Mouse (Mus musculus) layer of hippocampus, adult 11-12 months (tissue): ENCODE measurements around the gene Lrmda.

Experiments
- DNase-seq: peaks from one replicate; pipeline ENCODE4 v3.0.0; 2022; ENCODE audit warnings: low spot score

The Lrmda gene

GRCm38 (mm10) chr14:22326218-22326964 lies 306.9 kb downstream of the Lrmda start:
- DNase-seq = no peak

- no peak for DNase-seq
Observed at GRCm38 (mm10) chr14:22329191-22329590, 309.7 kb downstream of the Lrmda start.

- no peak for DNase-seq
Observed at GRCm38 (mm10) chr14:22335101-22335820, 315.7 kb downstream of the Lrmda start.

- DNase-seq = peak; percentile 8
Observed at GRCm38 (mm10) chr14:22339176-22339575, 319.7 kb downstream of the Lrmda start.

GRCm38 (mm10) chr14:22343357-22343756 lies 323.8 kb downstream of the Lrmda start:
- no peak for DNase-seq

- no peak for DNase-seq
Observed at GRCm38 (mm10) chr14:22345248-22345647, 325.7 kb downstream of the Lrmda start.

- no peak for DNase-seq
Observed at GRCm38 (mm10) chr14:22353626-22354025, 334.1 kb downstream of the Lrmda start.

- no peak for DNase-seq
Observed at GRCm38 (mm10) chr14:22354769-22355574, 335.5 kb downstream of the Lrmda start.

- DNase-seq = no peak
Observed at GRCm38 (mm10) chr14:22357991-22358503, 338.5 kb downstream of the Lrmda start.

- DNase-seq = peak; percentile 17
Observed at GRCm38 (mm10) chr14:22364010-22364748, 344.7 kb downstream of the Lrmda start.

- peak; percentile 5 for DNase-seq
Observed at GRCm38 (mm10) chr14:22364771-22365355, 345.4 kb downstream of the Lrmda start.

- DNase-seq = peak; percentile 5
Observed at GRCm38 (mm10) chr14:22367615-22368014, 348.1 kb downstream of the Lrmda start.

- DNase-seq = no peak
Observed at GRCm38 (mm10) chr14:22371136-22371535, 351.6 kb downstream of the Lrmda start.

- DNase-seq = peak; percentile 5
Observed at GRCm38 (mm10) chr14:22372666-22373360, 353.3 kb downstream of the Lrmda start.

GRCm38 (mm10) chr14:22373361-22373745 lies 353.8 kb downstream of the Lrmda start:
- no peak for DNase-seq

GRCm38 (mm10) chr14:22377148-22377547 lies 357.6 kb downstream of the Lrmda start:
- no peak for DNase-seq

GRCm38 (mm10) chr14:22382101-22382500 lies 362.6 kb downstream of the Lrmda start:
- no peak for DNase-seq

- DNase-seq = no peak
Observed at GRCm38 (mm10) chr14:22393616-22394015, 374.1 kb downstream of the Lrmda start.

- DNase-seq = no peak
Observed at GRCm38 (mm10) chr14:22402411-22402810, 382.9 kb downstream of the Lrmda start.

- no peak for DNase-seq
Observed at GRCm38 (mm10) chr14:22406623-22407022, 387.1 kb downstream of the Lrmda start.

- no peak for DNase-seq
Observed at GRCm38 (mm10) chr14:22410826-22411225, 391.3 kb downstream of the Lrmda start.
